Mouse (Mus musculus) lung, adult 18-20 months (tissue): Measurements from ENCODE around the gene Sdf2l1.

Experiments used
- DNase-seq, 2 experiments: peaks; one replicate each; pipeline ENCODE4 v3.0.0; 2022; ENCODE audit warnings: mixed read lengths in 2 of 2

Gene Sdf2l1

GRCm38 (mm10) chr16:17121569-17121968 lies 10.6 kb downstream of the Sdf2l1 start:
- no peak for DNase-seq

GRCm38 (mm10) chr16:17117309-17117799 lies 14.8 kb downstream of the Sdf2l1 start:
- no peak for DNase-seq

DNA sequence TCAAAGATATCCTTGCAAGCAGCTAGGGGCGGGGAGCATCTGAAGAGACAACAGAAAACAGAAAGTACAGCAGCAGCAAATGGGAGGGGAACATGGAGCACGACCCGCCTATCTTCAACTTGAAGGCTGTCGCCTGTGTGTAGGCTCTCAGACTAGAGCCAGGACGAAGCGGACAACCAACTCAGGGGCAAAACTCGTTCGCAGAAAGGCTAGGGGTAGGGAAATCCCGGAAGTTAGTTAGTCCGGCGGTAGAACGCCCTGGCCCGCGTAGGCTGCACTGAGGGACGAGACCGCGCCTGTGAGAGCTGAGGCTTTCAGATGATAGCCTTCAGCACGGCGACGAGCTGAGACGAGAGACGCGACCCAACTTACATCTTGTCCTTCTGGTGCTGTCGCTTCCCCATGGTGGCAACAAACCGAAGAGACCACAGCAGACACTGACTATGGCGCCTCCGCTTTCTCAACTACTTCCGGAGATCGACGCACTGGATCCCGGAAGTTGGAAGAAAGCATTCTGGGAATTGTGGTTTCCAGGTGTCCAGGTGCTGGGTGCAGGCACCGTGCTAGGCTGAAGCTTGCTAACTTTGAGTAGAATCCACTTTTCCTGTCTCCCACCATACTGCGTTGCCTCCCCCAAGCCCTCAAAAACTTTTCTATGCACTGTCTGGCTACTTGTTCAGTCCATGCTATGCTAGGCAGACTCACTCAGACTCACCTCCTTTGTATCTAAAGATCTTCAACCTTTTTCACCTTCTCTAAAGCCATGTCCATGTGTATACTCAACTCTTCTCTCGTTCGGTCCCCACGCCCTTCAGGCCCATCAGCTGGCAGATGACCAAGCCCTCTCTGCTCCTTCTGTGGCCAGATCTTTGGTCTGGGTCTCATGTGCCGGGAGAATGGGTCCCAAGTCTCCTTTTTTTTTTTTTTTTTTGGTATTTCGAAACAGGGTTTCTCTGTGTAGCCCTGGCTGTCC lies 21.1 kb downstream of the Sdf2l1 start, which contains the start of gene Ppil2:
Gene Ppil2, minus strand, starts transcription at position 487 of the 973 bp plus-strand sequence.
- peak; percentile 71 to 78 for DNase-seq

GRCm38 (mm10) chr16:17104600-17104999 lies 27.6 kb downstream of the Sdf2l1 start:
- DNase-seq: no peak

GRCm38 (mm10) chr16:17102630-17103220 lies 29.5 kb downstream of the Sdf2l1 start:
- no peak for DNase-seq

GRCm38 (mm10) chr16:17096938-17097337 lies 35.2 kb downstream of the Sdf2l1 start:
- no peak for DNase-seq

GRCm38 (mm10) chr16:17088346-17088745 lies 43.8 kb downstream of the Sdf2l1 start:
- DNase-seq: no peak

GRCm38 (mm10) chr16:17086669-17087193 lies 45.5 kb downstream of the Sdf2l1 start:
- DNase-seq: no peak

DNA sequence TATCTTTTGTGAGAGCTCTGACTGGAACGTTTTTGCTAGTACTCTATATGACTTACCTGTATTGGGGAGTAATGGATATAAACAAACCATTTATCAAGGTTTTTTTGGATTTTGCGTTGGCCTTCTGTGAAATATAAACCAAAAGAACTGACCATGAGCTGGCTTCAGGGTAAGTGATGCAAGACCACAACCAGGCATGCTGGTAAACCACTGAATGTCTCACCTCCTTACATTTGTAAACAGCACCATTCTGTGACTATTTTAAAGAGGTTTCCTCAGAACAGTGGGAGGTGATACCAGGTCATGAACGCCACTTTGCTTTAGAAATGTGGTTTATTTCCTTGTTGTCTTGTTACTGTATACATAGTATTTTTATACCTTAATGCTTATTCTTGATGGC lies 45.9 kb downstream of the Sdf2l1 start:
- no peak for DNase-seq

- DNase-seq: peak; percentile 39 to 66
Observed at GRCm38 (mm10) chr16:17085636-17086035, 46.5 kb downstream of the Sdf2l1 start.

DNA sequence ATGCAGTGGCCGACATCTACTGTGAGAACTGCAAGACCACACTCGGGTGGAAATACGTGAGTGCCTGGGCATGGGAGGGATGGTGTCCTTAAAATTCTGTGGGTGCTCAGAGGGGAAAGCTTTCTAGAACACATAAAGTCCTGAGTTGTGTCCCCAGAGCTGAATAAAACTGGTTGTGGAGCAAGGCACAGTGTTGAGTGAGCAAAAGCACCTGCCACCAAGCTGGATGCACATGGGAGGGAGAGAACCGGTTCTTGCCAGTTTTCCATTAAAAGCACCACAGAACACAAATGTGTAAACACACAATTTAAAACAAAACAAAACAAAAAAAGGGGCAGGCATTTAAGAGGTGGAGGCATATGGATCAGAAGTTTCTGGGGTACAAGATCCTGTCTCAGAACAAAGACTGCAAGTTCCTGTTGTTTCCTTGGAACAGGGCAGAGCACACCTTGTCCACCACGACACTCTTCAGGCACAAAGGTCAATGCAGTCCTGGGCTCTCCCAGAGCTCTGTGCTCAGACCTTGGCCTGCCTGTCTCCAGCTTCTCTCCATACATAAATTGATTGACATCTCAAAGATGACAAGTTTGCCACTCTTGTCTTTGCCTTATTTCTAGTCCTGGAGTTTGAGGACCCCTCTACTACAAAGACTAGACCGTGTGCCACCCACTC lies 49.9 kb downstream of the Sdf2l1 start:
- DNase-seq: peak; percentile 23 to 26
